Mouse (Mus musculus): ENCODE measurements around the gene Arhgef25.
A peak's percentile ranks its signal among the peaks of the same experiment; 100 is the strongest.
"Not testable (repeated sequence)": the region's sequence is repeated elsewhere in the genome, so short reads cannot be mapped to it uniquely, and the experiment has no call there.

Arhgef25 gene

DNA sequence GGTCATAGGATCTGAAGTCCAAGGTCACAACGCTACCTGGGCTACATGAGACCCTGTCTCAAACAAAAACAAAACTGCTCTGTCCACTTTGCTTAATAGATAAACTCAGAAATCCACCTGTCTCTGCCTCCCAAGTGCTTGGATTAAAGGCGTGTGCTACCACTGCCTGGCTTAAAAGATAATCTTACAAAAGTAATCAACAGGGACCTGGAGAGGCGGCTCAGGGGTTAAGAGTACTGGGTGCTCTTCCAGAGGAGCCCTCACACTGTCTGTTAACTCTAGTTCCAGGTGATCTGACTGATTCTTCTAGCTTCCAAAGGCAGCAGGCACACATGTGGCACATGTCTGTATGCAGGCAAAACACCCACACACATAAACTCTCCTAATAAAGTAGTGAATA, 13.2 kb upstream of the Arhgef25 start:
- no peak for DNase-seq

DNA sequence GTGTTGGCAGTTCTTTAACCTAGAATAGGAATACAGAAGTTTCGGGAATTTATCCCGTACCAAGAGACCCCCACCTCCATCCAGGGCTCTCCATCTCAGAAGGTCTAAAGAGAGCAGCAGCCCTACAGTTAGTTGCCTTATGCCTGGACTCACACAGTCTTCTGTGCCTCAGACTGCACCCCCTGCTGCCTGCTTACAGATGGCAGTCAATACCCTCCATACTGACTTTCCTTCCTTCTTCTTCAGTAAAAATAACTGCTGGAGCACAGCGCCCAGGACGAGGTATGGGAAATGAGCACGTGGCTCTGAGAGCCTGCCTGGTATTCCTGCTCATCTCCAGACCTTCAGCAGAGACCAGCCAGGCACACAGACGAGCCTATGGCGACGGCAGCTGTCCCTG, 10.4 kb upstream of the Arhgef25 start:
- DNase-seq: no peak

DNA sequence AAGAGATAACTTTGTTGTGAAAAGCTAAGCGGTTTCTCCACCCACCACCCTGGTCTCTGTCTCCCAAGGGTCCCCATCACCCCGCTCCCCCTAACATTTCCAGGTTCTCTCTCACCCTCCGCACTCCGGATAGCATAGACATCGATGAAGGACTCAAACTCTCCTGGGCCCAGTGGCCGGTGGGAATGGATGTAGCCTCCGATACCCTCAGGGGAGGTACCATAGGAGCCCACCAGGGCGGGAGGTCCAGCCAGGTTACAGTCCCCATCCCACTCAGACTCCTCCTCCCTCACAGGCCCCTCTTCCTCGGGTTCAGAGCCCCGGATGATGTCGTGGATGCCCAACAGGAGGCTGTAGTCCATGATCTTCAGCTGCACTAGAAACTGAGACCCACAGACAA, 9.6 kb upstream of the Arhgef25 start:
- DNase-seq: no peak

DNA sequence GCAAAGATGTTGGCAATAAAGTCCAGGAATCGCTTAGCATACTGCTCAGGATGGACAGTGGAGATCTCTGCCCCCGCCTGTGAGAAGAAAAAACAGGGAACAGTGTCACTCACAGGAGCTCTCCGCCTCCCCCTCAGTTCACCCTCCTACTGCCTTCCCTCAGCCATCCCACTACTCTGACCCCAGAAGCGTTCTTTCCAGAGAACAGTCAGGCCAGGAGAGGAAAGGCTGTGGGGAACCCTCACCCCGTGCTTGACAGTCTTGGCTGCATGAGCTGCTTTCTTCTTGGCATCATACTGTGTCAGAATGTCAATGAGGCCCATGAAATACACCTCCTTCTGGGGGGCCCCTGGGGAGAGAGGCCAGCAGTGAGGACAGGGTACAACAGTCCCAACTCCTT, 9.2 kb upstream of the Arhgef25 start:
- no peak for DNase-seq

DNA sequence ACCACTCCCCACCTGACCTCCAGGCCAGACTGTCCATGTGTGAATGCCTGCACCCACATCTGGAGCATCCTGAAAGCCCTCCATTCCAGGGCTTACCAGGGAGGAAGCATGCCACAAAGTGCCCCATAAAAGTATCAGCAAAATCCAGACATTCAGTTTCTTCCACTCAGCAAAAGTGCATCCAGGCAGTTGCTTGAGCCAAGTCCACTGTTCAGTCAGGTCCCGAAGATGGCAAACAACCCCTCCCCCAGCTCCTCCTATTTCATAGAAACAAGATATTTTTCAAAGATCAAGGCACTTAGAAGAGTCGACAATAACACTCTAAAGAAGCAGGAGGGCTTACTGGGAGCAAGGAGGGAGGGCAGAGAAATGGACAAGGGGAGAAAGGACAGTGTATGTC, 8.6 kb upstream of the Arhgef25 start:
- no peak for DNase-seq

DNA sequence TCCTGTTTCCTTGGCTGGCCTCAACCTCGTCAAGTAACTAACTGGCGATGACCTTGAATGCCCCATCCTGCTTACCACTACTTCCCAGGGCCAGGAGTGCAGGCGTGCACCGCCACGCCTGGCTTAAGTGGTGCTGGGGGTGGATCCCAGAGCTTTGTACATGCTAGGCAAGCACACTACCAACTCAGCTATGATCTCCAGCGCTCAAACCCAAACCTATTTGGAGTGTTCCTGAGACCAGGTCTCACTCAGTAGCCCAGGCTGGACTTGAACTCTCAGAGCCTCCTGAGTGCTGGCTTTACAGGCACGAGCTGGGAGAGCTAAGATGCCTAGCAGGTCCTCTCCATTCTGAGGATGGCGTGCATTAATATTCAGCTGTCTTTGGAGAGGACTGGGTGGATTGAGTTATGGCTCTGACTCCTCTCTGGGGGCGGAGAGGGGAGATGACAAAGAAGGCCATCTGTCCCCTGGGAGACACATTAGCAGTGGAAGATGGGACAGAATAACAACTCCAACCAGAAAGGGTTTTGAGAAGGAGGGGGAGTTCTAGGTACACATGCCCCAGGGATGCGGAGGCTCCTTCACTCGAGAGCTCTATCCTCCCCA, 7.7 kb upstream of the Arhgef25 start:
- no peak for DNase-seq

DNA sequence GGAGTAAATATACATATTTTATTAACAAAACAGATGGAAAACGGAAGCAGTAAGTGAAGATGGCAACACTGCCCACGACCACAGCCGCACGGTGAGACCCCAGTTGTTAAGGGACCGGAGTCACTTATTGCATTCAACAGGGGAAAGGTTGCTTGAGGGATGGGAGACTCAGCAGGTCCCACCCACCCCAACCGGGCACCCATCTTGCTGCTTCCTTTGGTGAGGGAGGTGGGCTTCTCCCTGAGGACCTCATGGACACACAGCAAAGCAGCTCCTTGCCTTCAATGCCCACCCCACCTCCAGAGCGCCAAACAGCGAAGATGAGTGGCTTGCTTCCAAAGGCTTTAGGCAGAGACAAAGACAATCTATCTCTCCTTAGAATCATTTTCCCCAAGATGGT, 7.2 kb upstream of the Arhgef25 start:
- no peak for DNase-seq

DNA sequence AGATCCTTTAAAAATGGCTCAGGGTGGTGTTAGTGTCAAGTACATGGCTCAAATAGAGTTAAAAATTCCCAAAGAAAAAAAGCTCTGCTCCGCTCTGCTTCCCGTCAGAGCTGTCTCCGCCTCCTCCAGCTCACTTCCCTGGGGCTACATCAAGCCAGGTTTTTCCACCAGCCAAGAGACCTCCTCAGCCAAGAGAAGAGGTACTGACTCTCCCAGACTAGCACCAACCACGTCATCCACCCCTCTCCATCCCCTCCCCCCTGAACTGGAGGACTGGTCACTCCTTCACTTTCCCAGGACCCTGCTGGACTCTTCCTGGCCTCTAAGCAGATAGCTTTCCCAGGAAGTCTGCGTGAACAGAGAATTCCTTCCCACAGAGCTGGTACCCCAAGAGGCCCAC, 6.5 kb upstream of the Arhgef25 start:
- DNase-seq: no peak

DNA sequence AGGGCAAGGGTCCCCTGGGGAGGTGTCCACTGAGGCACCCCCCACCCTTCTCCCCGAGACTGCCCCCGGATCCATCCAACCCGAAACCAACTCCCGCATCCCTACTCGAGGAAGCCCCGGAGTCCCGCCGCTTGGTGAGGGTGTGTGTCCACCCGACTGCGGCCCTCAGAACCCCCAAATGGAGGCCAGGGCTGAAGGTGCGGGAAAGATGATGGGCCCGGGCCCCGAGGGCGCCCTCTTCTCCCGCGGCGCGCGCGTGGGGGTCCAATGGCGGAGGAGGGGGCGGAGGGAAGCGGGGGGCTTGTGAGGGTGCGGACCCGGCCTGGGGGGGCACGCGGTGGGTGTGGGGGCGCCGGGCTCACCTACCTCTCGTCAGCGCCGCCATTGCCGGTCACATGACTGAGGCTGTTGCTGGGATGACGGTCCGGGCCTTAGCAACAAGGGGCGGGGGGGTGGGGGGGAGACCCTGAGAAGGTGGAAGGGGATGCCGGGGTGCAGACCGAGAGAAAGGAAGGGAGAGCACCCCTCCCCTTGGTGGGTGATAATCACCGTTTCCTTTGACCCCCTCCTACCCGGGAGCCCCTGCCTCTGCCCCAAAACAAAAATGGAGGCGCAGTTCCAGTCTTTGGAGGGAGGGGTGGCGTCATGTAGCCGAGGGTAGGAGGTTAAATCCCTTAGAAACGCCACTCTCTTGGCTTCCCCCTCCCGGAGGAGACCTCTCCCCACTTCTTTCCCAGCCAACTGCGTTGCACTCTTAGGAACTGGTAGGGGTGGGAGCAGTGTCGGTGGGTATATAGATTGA, 5.6 kb upstream of the Arhgef25 start, which contains the start of gene Dtx3:
Dtx3 (minus strand) TSS at position 401 of the 802 bp plus-strand sequence.
- peak in 1 of 2 experiments; percentile 41 for DNase-seq

DNA sequence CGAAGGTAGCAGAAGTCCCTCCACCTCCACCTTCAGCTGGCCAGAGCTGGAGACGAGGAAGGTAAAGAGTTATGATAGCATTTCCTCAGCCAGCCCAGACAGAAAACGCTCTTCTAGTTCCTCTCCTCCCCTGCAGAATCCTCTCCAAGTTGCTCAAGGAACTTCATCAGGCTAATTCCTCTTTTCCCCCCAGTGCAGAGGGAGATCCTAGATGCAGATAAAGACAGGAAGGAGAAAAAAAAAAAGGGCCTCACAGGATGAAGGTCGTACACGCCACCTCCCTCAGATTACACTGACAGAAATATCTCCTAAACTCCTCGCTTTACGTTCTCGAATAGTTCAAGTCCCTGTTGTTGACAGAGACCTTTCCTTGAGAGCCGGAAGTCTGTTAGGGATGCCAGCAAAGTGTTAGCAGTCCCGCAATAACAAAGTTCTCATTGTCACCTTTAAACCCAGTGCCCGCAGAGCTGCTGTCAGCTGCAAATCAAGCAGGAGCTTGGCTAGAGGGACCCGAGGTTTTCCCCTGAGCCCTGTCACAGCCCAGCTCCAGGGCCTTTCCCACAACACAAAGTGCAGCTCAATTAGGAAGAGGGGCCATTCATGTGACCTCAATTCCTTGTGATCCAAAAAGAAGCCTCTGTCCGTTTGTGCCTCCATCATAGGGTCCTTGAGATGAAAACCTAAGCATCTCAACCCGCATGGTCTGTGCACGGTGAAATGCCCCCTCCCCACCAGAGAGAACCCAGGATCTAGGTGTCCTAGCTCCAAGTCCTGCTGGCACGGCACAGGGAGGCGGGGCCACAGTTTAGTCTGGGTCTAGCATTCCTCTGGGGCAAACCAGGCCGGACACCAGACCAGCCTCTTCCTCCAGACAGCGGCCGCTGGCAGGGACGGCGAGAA, 4.8 kb upstream of the Arhgef25 start:
- DNase-seq: no peak

DNA sequence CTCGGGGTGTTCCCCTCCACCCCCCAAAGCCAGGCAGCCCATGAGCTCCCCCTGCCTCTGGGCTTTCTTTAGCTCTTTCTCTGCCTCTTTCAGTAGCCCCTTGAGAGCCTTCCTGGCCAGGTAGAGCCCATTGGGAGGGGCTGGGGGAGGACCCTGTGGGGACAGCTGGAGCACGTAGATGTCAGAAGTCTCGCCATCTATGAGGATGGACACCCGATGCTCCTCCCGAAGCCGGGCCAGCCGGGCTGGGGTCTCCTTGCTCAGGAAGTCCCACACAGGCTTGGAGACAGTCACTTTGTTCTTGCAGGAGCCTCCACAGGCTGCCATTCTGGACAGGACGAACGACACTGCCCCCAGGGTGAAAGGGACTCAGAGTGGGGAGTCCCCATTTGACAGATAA, 3.1 kb upstream of the Arhgef25 start:
- DNase-seq: no peak

DNA sequence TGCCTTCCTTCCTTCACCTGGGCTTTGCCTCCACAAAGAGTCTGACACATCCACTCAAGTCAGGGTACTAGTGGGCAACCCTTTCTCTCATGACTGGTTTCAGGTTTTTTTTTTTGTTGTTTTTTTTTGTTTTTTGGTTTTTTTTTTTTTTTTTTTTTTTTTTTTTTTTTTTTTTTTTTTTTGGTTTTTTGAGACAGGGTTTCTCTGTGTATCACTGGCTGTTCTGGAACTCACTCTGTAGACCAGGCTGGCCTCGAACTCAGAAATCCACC, 2.1 kb upstream of the Arhgef25 start:
- not testable (repeated sequence) for DNase-seq

DNA sequence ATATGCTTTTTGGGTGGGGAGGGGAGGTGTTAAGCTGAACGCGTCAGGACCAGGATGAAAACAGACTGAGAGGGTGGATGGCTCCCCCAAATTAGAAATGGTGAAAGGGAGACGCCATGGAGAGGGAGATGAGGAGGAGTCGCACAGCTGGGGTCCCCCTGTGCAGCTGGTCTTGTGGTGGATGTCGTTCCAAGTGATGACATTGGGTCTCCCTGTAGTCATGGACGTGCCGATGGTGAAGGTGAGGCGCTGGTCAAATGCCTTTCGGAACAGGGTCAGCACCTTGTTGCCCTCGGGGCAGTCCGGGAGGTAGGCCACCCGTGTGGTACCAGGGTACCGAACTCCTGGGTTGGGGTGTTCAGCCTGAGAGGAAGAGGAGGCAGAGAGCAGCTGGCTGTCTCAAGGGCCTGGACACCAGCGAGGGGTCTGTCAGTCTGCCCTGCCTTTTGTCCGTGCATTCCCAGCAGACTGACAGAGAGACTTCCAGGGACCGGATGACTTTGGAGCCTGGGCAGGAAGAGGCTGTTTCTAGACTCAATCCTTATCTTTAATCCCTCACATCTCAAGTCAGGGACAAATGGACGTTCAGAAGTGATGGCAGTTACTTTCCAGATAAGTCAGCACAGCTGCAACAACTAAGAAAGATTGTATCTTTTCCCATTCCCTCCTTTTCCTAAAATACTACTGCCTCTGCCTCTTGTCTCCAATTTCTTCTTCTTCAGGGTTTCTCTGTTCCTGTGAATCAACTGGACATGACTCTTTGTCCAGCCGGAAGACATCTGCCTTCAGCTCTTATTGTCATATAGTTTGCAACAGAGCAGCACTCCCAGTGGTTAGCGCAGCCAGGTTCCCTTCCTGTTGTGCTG, 1.5 kb upstream of the Arhgef25 start:
- DNase-seq: no peak

DNA sequence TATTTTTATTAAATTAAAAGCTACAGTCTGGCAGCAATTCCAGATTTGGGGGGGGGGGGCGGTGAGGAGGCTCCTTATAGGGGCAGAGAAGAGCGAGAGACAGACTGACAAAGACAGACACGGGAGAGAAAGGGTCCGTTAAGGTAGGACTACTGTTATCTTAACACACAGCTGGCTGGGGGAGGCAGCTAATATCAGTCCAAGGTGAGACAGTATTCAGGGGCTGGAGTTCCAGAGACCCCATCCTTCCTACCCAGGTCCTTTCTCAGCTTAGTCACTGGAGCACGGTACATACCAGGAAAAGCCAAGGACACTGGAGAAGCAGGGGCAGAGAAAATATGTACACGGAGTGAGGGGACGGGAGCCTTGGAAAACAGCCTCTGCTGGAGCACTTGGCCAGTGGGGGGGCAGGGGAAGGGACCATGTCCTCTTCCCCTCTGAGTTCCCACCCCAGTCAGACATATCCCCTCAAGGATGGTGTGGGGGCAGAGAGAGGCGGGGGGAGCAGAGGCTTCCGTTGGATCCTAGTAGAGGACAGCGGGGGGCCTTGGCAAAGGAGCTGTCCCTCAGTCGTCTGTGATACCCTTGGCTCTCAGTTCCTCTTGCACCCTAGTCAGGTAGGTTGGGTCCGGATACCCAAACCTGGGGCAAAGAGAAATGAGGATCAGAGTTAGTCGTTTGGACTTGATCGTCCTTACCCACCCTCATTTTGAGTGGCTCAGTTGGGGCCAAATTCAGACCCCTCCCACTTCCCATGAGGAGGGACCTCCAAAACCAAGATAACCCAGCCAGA, 711 bp upstream of the Arhgef25 start:
- DNase-seq: no peak

DNA sequence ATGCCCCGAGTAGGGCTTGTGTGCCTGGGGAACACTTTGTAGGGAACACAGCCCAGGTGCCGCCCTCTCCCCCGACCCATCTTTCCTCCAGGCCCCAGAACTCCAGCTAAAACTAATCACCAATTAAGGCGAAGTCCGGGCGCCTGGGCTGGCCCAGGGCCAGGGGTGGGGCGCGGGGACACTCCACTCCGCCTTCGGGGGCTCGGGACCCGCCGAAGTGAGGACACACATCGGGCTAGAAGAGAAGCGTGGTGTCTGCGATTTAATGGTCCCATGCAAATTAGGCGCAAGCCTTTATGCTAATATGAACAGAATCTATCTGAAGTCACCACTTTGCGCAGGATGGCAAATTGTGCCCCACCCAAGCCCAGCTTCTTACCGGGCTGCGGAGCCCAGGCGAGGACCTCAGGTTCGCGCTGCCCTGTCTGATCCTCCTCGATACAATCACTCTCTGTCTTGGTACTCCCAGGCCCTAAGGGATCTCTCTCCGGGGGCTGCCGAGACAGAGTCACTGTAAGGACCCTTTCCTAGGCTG, 700 bp downstream of the Arhgef25 start:
- DNase-seq: no peak

DNA sequence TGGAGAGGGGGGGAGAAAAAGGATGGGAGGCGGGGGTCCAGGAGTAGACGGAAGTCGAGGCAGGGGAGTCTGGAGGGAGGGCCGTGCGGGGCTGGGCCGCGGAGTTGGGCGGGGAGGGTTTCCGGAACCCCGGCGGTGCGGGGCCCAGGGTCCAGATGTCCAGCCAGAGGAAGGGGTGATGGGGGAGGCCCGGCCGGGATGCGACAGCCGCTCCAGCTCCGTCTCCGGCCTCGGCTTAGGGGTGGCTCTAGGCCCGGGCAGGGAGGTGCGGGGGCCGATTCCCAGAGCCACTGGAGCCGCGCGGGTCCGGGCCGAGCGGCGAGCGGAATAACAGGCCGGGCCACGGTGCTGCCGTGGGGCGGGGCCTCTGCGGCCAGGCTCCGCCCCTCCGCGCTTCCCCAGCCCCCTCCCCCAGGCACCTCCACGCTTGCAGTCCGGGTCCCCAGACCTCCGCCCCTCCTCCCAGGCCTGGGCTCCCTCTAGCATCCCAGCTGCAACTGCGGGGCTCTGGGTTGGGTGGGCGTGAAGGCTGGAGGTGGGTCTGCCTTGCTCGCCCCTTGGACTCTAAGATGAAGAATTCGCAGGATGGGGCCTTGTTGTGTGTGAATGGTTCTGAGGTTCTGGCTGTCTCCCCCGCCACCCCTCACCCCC, 1.3 kb downstream of the Arhgef25 start:
- DNase-seq: no peak

DNA sequence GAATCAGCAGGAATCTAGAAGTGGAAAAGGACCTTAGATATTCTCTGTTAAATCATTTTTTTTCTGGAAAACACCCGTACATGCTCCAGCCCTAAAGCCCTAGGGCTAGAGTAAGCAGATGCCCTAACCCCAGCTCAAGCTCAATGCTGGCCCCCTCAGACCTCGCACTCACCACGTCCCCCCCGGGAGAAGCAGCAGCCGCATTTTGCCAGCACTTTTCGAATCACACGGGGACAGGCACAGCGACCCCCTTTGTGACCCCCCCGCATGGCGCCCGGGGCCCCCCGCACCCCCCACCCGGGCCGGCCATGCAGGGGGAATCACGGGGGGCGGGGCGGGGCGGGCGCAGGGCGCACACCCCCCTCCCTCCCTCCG, 1.8 kb downstream of the Arhgef25 start:
- DNase-seq: no peak

DNA sequence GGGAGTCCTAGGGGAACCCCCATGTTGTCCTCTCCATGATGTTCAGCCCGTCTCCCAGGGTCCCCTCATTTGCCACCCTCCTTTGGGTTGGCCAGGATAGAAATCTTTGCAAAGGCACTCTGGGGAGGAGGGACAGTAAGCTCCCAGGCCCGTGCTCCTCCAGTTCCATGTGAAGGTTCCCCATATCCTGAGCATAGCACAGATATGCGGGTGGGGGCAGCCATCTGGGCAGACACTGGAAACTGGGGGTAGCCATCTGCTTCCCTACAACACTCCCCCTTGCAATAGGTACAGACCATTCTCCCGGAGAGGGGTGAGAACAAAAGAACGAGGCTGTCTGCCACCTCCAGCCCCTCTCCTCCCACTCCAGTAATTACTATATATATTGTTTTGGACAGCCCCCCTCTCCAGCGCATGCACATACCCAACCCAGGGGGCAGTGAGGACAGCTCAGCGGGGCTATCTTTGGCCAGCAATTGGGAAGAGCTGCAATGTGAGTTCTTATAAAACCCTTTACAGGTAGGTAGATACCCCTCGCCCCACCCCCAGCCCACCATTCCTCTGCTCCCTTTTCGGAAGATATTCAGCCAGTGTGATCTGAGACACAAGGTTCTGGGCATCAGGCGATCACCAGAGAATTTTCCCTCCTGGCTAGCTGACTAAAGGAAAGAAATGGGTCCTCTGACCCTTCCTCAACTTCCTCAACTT, 2.4 kb downstream of the Arhgef25 start:
- DNase-seq: no peak

DNA sequence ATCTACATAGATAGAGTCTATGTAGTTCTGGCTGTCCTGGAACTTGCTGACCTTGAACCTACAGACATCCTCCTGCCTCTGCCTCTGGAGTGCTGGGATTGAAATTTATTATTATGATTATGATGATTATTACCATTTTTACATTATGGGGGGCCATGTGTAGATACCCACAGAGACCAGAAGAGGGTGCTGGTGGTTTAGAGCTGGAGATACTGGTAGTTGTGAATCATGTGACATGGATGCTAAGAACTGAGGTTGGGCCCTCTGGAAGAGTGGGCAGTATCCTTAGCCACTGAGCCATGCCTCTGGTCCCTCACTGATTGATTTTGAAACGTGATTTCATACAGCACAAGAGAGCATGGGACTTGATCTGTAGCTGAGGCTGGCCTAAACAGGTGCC, 3.4 kb downstream of the Arhgef25 start:
- DNase-seq: no peak

DNA sequence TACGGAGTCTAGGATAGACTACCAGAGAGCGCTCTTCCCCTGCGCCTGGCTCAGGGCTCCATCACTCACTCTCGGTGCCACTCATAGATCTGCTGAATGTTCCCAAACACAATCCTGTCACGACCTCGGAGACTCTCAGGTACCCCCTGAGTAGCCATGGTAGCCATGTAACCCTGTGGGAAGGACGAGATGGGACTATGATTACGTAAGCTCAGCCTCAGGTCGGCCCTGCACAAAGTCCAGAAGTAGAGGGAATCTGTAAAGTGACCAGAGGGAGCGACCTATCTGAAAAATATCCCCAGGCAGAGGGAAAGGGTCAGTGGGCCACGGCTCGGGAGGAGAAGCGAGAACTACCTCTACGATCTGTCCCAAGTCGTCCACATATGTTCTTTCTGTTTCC, 4.4 kb downstream of the Arhgef25 start:
- DNase-seq: no peak

DNA sequence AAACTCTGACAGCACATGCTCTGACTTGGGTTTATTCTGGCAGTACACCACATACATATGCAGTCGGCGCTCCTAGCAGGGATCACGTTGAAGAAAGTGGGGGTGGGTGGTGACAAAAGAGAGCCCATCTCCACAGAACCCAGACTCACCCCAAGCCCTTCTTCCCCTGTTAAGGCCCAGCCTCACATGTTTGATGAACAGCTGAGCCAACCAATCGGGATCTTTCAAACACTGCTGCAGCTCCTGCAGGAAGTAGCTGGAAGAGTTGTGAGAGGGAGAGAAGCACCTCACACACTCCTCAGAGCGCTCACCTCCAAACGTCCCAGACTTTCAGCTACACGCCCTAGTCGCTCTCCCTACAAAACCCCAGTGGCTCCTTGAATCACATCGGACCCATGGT, 4.8 kb downstream of the Arhgef25 start:
- DNase-seq: no peak
